Mouse (Mus musculus) mesoderm, embryonic 11.5 days (tissue): ENCODE results near the gene Rabepk.
"Not testable (repeated sequence)": the region's sequence is repeated elsewhere in the genome, so short reads cannot be mapped to it uniquely, and the experiment has no call there.

ENCODE experiments used
- DNase-seq: peaks from one replicate; pipeline ENCODE4 v3.0.0-alpha.2; 2012; ENCODE audit warnings: low read depth, low spot score

Gene Rabepk

GRCm38 (mm10) chr2:34799357-34800256, at the start of gene Rabepk:
Gene Rabepk, minus strand, starts transcription at chr2:34799912.
- peak; percentile 83 for DNase-seq

GRCm38 (mm10) chr2:34847702-34848101, 48.0 kb upstream of the Rabepk start:
- DNase-seq = no peak

GRCm38 (mm10) chr2:34843211-34843939, 43.7 kb upstream of the Rabepk start:
- no peak for DNase-seq

GRCm38 (mm10) chr2:34841706-34842105, 42.0 kb upstream of the Rabepk start:
- no peak for DNase-seq

GRCm38 (mm10) chr2:34840143-34840542, 40.4 kb upstream of the Rabepk start:
- not testable (repeated sequence) for DNase-seq

- no peak for DNase-seq
Measured at GRCm38 (mm10) chr2:34835669-34836068, 36.0 kb upstream of the Rabepk start.

- no peak for DNase-seq
Measured at GRCm38 (mm10) chr2:34833624-34834023, 33.9 kb upstream of the Rabepk start.

- not testable (repeated sequence) for DNase-seq
Measured at GRCm38 (mm10) chr2:34832766-34833457, 33.2 kb upstream of the Rabepk start, which contains the start of gene Gm34653. Gene Gm34653, plus strand, starts transcription at chr2:34833007.

GRCm38 (mm10) chr2:34830066-34830465, 30.4 kb upstream of the Rabepk start:
- DNase-seq = not testable (repeated sequence)

- no peak for DNase-seq
Measured at GRCm38 (mm10) chr2:34828026-34828425, 28.3 kb upstream of the Rabepk start.

- no peak for DNase-seq
Measured at GRCm38 (mm10) chr2:34827591-34827990, 27.9 kb upstream of the Rabepk start.

GRCm38 (mm10) chr2:34826460-34827231, 26.9 kb upstream of the Rabepk start:
- DNase-seq = no peak

- peak; percentile 93 for DNase-seq
Measured at GRCm38 (mm10) chr2:34825827-34826459, 26.2 kb upstream of the Rabepk start, which contains the start of gene Fbxw2. Gene Fbxw2, minus strand, starts transcription at chr2:34826311.

GRCm38 (mm10) chr2:34818492-34818891, 18.8 kb upstream of the Rabepk start:
- DNase-seq = no peak

GRCm38 (mm10) chr2:34815893-34816292, 16.2 kb upstream of the Rabepk start:
- not testable (repeated sequence) for DNase-seq

- no peak for DNase-seq
Measured at GRCm38 (mm10) chr2:34812706-34813105, 13.0 kb upstream of the Rabepk start.

- DNase-seq = no peak
Measured at GRCm38 (mm10) chr2:34810775-34811174, 11.1 kb upstream of the Rabepk start.

- DNase-seq = no peak
Measured at GRCm38 (mm10) chr2:34809568-34809967, 9.9 kb upstream of the Rabepk start.

GRCm38 (mm10) chr2:34808057-34808456, 8.3 kb upstream of the Rabepk start:
- DNase-seq = no peak

- no peak for DNase-seq
Measured at GRCm38 (mm10) chr2:34805364-34805950, 5.7 kb upstream of the Rabepk start.
